Mouse (Mus musculus) neural tube, embryonic 10.5 days (tissue): Measurements from ENCODE around the gene Col23a1.

Experiments used
- DNase-seq: peaks from one replicate; pipeline ENCODE4 v3.0.0-alpha.2; 2017; ENCODE audit warnings: low spot score; ENCODE audit errors: extremely low spot score

Col23a1 gene

DNA sequence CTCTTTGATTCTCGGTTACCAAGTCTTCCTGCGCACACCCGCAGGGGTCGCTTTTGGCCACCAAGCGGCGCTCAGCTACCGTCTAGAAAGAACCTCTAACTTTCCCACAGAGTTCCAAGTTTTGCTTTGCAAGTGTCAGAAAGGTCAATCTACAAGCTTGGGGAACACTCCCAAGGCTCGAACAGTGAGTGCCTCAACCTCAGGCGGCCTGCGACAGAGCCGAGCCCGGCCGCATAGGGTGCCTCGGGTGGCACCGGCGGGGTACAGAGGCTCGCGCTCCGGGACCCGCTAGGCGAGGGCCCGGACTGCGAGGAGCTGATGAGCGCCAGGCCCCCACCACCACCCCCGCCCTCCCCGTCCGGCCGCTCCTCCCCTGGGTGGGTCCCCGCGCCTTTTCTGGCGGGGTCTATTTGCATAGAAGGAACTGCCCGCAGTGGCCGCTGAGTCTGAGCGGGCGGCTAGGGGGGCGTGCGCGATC lies at the start of gene Col23a1:
Gene Col23a1, plus strand, starts transcription at position 357 of the 478 bp plus-strand sequence.
- peak; percentile 88 for DNase-seq

DNA sequence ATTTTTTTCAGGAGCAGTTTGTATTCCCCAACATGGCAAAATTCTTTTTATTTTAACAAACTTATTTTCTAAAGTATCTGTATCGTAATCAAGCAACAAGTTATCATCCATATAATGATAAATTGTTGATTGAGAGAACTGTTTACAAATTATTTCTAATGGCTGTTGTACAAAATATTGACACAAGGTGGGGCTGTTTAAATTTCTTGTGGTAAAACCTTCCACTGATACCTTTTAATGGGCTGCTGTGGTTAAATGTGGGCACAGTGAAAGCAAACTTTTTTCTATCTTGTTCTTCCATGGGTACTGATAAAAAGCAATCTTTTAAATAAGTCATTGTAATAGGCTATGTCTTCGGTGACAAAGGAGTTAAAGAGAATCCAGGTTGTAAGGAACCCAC lies 46.8 kb upstream of the Col23a1 start:
- no peak for DNase-seq

DNA sequence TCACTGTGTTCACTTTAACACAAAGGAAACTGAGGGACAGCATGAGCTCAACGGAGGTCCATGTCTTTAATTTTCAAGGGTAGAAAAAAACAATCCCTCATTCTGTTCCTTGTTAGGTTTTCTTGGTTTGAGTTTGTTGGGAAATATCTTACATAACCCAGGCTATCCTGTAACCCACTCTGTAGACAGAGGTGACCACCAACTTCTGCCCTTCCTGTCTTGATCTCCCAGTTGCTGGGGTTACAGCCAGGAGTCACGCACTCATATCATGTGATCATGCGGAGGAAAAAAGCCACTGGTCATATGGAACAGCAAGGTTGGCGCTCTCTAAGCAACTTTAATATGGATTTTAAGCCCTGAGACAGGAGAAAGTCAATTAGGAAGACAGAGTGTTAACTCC lies 32.7 kb upstream of the Col23a1 start:
- no peak for DNase-seq

DNA sequence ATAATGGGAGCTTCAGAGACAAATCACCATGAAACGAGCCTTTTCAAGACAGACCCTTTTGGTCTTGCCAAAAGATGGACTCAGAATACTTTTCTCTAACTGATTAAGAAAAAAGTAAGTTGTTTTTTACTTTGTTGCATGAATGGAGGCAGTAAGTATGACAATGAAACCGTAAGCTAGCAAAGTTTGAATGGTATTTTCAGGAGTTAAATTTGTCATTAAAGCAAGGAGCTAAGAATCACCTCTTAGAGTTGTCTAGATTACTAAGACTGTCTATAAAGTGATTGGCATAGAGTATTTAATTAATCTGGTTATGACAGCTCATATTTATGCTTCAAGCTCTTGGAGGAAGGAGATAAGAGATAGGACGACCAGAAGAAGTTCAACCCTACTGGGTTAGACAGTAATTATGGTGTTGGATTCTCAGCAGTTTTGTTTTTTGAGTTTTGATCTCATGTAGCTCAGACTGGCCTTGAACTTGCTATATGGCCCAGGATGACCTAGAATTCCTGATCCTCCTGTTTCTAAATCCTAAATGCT lies 28.0 kb upstream of the Col23a1 start, which contains the start of gene Clk4:
Gene Clk4, plus strand, starts transcription at position 51 of the 540 bp plus-strand sequence.
- DNase-seq, result no peak

DNA sequence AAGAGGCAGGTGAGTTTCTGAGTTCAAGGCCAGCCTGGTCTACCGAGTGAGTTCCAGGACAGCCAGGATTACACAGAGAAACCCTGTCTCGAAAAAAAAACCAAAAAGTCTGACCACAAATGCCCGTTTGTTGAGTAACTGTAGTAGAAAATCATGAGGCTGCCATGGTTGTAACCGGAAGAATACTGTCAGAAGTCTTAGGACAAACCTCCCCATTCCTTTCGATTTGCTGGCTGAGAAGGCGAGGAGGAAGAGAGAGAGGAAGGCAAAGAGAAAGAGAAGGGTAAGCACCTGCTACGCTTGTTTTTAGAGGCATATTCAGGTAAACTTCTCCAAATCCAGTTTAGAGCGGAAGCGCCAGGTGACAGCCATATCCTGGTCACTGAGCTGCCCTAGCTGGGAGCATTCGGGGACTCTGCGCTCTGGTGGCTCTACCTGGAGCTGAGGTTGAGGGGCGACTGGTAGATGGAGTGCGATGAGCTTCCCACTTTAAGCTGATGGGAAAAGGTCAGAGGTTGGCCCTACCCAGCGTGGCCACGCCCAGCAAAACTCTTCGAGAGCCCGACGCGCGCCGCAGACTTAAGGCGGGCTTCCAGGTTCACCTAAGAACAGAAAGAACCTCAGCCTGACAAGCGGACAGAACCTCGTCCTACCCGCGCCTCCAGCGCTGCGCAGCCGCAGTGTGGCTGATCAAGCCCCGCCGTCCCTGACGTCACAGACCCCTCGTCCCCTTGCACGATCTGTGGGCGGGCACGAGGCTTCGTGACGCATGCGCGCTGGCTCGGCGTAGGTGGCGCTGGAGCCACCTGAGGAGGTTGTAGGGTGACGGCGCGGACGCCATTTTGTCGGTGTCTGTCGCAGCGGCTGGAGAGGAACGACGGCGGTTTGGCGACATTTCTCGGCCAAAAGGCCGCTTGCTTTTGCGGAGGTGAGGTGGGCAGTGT lies 27.1 kb upstream of the Col23a1 start, which contains the start of gene BC049762:
Gene BC049762, minus strand, starts transcription at position 705 of the 944 bp plus-strand sequence.
- DNase-seq, result peak; percentile 97

DNA sequence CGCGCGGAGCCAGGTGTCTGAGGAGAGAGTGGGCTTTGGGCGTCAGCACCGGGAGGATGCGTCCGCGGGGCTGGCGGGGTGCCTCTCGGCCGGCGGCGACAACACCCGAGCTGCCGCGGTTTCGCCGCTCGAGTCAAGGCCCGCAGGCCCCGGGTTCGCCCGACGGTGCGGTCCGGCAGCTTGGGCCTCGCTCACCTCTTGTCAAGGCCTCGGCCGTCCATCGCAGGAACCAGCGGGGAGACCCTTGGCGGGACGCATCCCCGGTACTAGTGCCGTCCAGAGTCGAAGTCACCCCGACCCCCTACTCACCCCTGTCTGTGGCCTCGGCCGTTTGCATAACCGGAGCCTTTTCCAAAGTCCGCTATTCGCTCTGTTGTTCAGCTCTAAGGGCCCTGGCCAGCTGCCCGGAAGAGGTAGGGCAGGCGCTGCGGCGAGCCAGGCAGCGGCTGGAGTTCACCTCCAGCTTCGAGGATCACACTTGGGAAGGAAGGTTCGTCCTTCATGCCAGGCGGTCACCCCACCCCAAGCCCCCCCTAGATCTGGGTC lies 26.4 kb upstream of the Col23a1 start:
- DNase-seq, result no peak

DNA sequence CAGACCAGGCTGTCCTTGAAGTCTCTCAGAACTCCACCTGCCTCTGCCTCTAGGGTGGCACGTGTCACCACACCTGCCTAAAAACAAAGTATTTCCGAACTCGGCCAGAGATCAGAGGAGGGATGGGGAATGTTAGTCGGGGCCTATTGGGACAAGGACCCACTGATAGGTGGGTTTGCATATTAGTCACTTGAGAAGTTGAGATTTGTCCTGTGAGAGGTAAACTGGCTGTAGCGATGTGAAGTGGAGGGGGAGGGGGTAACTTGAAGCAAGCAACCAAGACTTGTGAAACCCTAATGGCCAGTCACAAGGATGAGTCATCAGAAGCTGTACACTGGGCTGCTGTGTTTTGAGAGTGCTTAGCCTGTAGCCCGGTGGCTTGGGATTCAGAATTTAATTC lies 25.4 kb upstream of the Col23a1 start:
- no peak for DNase-seq

DNA sequence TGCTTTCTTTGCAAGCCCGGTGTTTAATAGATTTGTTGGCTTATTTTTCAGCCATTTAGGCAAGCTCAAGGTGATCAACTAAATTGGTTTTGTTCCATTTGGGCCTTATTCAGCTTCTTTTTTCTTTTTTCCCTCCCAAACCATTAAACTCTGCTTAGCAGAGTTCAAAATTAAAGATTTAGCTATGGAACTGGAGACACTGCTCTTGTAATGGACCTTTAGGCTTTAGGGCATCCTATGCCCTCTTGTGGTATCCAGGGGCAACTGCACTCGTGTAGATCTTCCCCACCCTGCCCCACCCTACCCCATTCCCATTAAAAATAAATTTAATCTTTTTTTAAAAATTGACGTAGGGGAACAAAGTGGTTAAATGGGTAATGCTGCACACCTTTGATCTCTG lies 24.4 kb upstream of the Col23a1 start:
- DNase-seq, result no peak

DNA sequence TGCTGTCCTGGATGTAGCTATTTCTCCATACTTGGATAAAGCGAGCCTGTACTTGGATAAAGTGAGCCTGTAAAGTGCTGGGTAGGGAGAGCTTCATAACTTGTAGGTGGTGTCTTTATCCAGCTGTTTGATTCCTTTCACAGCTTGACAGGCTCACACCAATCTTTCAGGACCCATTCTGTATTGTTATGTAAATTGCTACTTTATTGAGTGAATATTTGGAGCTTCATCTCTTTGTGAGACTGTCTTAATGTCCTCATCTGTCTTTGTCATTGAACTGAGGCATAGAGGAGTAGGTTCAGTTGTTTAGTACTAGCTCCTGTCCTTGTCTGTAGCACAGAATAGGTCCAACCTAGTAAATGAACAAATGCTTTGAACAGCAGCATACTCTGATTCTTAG lies 15.3 kb upstream of the Col23a1 start:
- no peak for DNase-seq

DNA sequence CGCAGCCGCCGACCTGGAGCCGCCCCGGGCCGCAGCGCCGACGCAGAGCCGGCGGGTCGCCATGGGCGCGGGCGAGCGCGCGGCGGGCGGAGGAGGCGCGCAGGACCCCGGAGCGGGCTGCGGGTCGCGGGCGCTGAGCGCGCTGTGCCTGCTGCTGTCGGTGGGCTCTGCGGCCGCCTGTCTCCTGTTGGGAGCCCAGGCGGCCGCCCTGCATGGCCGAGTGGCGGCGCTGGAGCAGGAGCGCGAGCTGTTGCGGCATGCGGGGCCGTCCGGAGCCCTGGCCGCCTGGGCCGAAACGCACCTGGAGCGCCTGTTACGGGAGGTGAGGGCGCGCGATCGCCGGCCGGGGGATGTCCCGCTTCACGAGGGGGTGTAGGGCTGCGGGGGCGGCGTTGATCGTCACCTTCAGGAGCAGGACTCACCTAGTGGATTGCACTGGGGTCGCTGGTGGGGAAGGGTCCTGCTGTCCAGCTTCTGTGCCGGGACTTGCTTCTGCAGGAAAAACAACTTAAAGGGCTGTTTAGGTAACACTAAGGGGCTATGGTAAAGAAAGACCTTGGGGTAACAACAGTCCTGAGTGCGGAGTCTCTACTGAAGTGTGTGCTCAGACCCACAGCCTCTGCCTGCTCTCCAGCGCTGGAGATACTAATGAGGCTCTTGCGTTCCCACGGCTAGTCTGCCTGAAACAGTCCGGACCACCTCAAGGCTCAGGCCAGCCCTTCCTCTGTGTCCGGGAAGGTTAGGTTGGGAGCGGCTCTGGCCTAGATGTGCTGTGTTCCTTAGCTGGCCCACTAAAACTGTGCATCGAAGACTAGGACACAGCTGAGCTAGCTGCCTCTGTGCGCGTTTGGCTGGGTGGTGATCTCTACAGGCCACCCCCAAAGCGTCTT lies 591 bp downstream of the Col23a1 start:
- DNase-seq, result peak; percentile 83

DNA sequence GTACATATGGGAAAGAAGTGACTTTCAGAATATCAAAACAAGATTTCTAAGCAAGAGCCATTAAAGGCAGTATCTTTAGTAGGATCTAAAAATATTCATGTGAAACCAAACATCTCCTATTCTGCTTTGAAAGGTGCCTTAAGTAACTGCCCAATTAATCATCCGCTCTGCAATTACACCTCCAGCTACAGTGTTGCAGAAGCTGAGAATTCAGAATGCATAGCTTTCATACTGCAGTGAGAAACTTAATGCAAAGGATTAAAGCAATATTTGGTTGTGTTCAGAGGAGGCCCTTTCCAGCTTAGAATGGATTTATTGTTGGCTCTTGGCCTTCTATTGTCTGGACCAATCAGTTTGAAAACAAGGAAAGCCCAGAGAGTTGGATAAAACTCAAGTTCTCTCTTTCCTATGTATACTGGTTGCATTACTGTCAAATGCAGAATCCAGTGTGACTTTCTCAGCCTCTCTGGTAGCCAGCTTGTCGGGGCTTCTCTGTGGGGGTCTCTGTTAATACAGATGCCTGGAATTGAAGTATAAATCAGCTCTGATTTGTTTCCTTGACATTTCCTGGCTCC lies 4.3 kb downstream of the Col23a1 start:
- DNase-seq, result no peak

DNA sequence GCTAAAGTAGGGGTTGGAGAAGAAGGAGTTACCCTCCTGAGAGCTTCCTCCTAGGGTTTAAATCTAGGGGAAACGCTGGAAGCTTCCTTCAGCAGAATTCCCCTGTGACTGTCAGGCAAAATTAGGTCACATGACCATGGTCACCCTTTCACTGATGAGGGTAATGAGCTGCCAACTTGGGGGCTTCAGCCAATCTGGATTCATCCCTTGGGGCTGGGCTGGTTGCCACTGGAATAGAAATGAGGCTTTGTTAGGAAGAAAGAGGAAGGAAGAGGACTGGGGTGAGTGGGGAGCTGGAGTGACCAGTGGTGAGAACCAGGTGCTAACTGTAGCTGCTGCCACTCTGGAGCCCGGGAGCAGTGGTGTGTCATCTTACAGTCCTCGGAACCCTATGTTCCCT lies 6.0 kb downstream of the Col23a1 start:
- no peak for DNase-seq

DNA sequence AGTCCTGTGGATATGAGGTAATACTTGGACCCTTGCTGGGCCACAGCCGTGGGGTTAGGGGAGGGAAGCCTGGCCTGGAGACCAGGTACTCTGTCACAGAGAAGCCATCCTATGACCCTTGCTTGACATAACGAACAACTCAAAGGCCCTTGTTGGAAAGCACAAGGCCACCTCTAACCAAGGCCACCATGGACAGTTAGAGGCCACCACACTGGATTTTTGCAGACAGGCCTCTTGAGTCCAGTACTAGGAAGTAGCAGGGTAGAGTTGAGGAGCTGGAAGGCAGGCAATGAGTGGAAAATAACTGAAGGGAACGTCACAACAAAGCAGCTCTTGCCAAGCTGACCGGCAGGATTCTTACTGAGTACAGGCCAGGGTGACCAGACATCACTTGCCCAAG lies 9.0 kb downstream of the Col23a1 start:
- DNase-seq, result no peak

DNA sequence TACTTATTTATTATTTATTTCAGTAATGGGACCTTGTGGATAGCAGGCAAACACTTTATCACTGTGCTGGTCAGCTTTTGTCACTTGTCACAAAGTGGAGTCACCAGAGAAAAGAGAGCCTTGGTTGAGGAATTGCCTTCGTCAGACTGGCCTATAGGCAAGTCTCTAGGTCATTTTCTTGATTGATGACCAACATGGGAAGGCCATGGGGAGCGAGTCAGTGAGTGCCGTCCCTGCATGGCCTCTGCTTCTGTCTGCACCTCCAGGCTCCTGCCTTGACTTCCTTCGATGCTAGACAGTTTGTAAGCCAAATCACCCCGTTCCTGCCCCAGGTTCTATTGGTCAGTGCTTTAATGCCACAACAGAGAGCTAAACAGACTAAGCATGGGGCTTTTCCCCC lies 12.7 kb downstream of the Col23a1 start:
- DNase-seq, result no peak

DNA sequence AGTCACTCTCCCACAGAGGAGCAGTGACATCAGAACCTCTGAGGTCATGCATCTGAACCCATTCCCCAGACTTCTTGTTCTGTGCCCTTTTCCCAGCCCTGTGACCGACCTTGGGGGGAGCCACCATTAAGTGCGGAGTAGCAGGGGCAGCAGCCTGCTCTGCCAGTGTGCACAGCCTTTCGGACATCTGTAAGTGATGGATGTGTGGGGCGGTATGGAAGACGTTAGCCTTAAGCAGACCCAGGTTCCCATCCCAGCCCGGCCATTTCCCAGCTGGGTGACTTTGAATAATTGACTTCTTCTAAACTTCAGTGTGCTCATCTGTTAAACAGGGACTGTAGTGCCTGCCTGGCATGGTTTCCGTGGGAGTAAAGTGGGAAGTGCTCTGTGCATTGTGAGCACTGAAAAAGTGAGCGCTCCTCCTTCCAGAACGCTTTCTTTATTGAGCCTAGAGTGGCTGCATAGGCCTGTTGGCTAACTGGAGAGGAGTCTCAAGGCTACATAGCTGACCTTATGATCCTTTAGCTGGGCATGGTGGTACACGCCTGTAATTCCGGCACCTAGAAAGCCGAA lies 14.3 kb downstream of the Col23a1 start:
- peak; percentile 33 for DNase-seq

DNA sequence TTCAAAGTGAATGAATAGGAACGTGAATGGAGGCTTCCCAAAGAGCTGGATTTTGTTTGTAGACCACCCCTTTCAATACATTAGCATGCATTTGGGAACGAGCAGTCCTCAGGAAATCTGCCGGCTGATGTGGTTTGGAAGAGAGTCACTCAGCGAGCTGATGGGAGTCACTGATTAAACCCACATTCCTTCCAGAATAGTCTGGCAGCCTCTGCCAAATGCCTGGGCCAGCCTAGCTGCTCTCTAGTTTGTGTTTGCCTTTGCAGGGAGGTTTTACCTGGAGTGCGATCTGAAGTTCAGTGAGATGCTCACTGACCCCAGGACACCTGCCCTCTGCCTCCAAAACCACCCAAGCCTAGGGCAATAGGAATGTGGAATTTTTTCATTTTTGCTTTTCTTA lies 18.6 kb downstream of the Col23a1 start:
- DNase-seq, result no peak

DNA sequence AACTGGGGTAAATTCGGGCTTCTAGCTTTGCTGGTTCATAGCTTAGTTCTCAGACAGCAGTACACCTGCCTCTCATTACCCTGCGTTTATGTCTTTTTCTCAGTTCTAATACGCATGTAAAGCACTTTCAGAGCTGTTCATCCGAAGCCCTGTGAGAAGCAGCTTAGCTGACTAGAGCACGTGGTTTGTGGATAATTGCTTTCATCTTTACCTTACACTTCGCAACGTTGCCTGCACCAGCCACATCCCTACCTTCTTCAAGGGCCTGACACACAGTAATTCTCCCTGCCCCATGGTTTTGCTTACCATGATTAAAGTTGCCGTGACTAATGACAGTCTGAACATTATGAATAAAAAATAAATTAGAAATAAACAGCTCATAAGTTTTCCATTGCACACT lies 22.1 kb downstream of the Col23a1 start:
- DNase-seq, result no peak

DNA sequence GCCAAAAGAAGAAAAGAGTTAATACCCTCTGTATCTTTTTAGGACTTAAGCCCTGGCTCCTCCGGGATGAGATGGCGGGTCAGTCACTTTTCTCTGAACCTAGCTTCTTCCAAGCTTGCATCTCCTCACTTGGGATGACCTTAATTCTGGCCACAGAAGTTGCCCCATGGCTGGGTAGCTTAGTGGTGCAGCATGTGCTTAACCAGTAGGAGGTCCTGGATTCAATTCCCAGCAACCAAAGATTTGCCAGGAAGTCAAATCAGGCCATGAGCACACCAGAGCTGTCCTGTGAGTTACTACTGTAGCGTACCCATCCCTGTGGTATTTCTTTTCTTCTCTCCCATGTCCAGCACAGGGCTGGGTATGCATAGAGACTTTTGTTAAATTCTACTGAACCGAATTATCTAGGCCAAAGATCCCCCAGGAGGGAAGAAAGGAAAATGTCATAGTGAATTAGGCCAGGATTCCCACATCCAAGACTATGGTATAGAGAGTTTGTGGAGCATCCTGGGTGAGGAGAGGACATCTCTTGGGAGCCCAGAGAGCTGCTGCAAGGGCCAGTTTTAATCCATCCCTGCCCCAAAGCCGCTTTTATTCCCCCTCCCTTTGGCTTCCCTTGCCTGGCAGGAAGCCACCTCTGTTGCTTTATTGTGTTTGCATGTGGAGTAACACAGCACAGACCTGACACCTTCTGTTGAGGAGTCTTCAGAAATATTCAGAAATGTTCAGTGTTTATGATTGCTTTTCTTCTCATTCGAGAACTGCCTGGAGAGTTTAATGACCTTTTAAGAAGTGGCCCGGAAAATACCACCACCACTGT lies 26.5 kb downstream of the Col23a1 start:
- DNase-seq, result no peak

DNA sequence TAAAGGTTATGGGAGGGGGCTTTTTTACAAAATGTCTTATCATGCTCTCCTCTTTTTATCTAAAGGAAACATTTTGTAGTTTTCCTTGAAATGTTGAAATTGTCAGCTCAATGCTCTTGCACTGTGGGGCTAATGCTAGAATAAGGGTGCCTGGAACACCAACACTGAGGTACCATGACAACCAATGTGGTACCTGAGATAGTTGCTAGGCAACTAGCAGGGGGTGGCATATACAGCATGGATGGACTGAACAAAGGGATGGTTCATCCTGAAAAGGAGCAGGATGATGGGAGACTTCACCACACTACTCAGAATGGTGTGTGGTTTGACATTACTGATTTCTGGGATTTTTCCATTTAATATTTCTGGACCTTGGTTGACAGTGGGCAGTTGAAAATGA lies 30.9 kb downstream of the Col23a1 start:
- no peak for DNase-seq

DNA sequence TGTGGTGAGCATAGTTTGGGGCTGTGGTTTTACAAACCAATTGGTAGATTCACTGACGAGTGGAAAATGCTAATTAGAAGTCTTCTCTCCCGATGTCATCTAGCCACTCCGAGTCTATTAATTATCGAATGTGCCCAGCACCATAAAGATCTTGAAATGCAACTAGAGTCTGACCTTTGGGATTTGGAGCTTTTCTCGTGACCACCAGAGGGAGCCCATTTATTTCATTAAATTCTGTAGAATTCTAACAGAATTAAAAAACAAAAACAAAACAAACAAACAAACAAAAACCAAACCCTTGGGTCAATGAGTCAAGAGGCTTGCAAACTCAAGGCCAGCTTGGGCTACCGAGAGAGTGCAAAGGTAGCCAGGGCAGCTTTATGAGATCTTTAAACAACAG lies 37.2 kb downstream of the Col23a1 start:
- no peak for DNase-seq
